Comparison of ENCODE assay signal across 12 mouse cellular contexts in genomic region chr7:112202843-112203242, GRCm38 (mm10). TPM values are rescaled to one million over a fixed set of nuclear protein-coding genes. Genes with fewer than 3 reads are reported as not detected.
DNase-seq lines count a peak whose midpoint lies in the region; ATAC-seq and TF ChIP-seq lines count a peak whose summit lies in the region.
"Had no signal": no experiment of that assay in that cellular context is flagged by ENCODE, and none has a peak within 500 bp of the region (broad histone marks: within the 10 kb centered on the region; RNA-seq: fewer than 3 reads in every experiment).

No protein-coding gene starts in this region.

- H3K4me2 ChIP-seq in heart, embryonic 11.5 days = no peak overlapping the region
- no peak overlapping the region for H3K4me2 ChIP-seq in neural tube, embryonic 15.5 days
- H3K4me2 ChIP-seq: liver, embryonic 13.5 days; midbrain, embryonic 13.5 days had no signal

- no peak overlapping the region for H3K4me3 ChIP-seq in heart, adult 2 months
- no peak overlapping the region for H3K4me3 ChIP-seq in heart, embryonic 11.5 days (ENCODE audit: low read depth, low read length)
- H3K4me3 ChIP-seq in neural tube, embryonic 15.5 days (replicated peaks) = no peak overlapping the region
- H3K4me3 ChIP-seq: liver, embryonic 13.5 days; midbrain, embryonic 13.5 days had no signal

- H3K4me1 ChIP-seq in heart, adult 2 months (ENCODE audit: control insufficient read depth, insufficient read depth, low read length) = peaks cover 20% of the 10 kb centered on the region
- peaks cover 16% of the 10 kb centered on the region for H3K4me1 ChIP-seq in heart, embryonic 11.5 days (ENCODE audit: control insufficient read depth, insufficient read depth, low read length)
- H3K4me1 ChIP-seq in neural tube, embryonic 15.5 days = peaks cover 9% of the 10 kb centered on the region; the same call in 1 of the 2 replicates
- H3K4me1 ChIP-seq: liver, embryonic 13.5 days; midbrain, embryonic 13.5 days had no signal

- TF ChIP-seq POLR2A in heart, adult 2 months (IDR thresholded peaks at IDR 0.05; ENCODE audit: insufficient read depth, low read depth, low read length) = no peak

- no peaks in the 10 kb centered on the region for H3K9me3 ChIP-seq in heart, embryonic 11.5 days (replicated peaks; ENCODE audit: control insufficient read depth, low read length)
- no peaks in the 10 kb centered on the region for H3K9me3 ChIP-seq in neural tube, embryonic 15.5 days (replicated peaks)
- H3K9me3 ChIP-seq: liver, embryonic 13.5 days; midbrain, embryonic 13.5 days had no signal

- no peak for TF ChIP-seq EP300 in heart, adult 2 months (IDR thresholded peaks at IDR 0.05; ENCODE audit: insufficient read depth, low read depth, low read length)

- no peaks in the 10 kb centered on the region; the same call in 1 of the 2 replicates for H3K36me3 ChIP-seq in heart, adult 2 months (ENCODE audit: control insufficient read depth, insufficient read depth, low read length)
- no peaks in the 10 kb centered on the region for H3K36me3 ChIP-seq in heart, embryonic 11.5 days (ENCODE audit: control insufficient read depth, insufficient read depth, low read length)
- H3K36me3 ChIP-seq in neural tube, embryonic 15.5 days = no peaks in the 10 kb centered on the region
- H3K36me3 ChIP-seq: liver, embryonic 13.5 days; midbrain, embryonic 13.5 days had no signal

- no peak for DNase-seq in heart, adult 2 months
- peak; percentile 71 for DNase-seq in right cerebral cortex, adult 18-20 months
- DNase-seq in right cerebral cortex, postnatal 10 days (ENCODE audit: low spot score in 2 of 2) = no peak
- peak; percentile 46 for DNase-seq in cerebellum, adult 8-10 months
- DNase-seq in spleen, postnatal 36 days (ENCODE audit: low spot score in 2 of 2) = no peak
- DNase-seq: liver, embryonic 13.5 days; retina, postnatal 1 day; thymus, postnatal 14 days had no signal

- no peaks in the 10 kb centered on the region for H3K79me2 ChIP-seq in heart, adult 2 months (replicated peaks; ENCODE audit: control insufficient read depth, insufficient read depth, low read length)

- ATAC-seq in heart, embryonic 11.5 days (replicated peaks; ENCODE audit: insufficient number of reproducible peaks, low FRiP score, low TSS enrichment) = no peak
- ATAC-seq in neural tube, embryonic 15.5 days (ENCODE audit: low FRiP score) = no peak
- ATAC-seq: midbrain, embryonic 13.5 days had no signal

- TF ChIP-seq CTCF in heart, adult 2 months (IDR thresholded peaks at IDR 0.05) = no peak

- WGBS in heart, adult 2 months = 62% methylated on average over 5 of the region's 5 CpGs
- WGBS in heart, embryonic 11.5 days (ENCODE audit: insufficient replicate concordance) = 69% methylated on average over 5 of the region's 5 CpGs
- 93% methylated on average over 5 of the region's 5 CpGs for WGBS in neural tube, embryonic 15.5 days

- H3K27ac ChIP-seq in heart, adult 2 months = peak overlapping the region; percentile 88
- no peak overlapping the region for H3K27ac ChIP-seq in heart, embryonic 11.5 days (ENCODE audit: low read depth, low read length)
- H3K27ac ChIP-seq in neural tube, embryonic 15.5 days (replicated peaks) = no peak overlapping the region
- H3K27ac ChIP-seq: kidney, postnatal 0 days; liver, embryonic 13.5 days; midbrain, embryonic 13.5 days had no signal

- no peaks in the 10 kb centered on the region for H3K27me3 ChIP-seq in heart, adult 2 months (ENCODE audit: control insufficient read depth, insufficient read depth, low read length)
- no peaks in the 10 kb centered on the region for H3K27me3 ChIP-seq in heart, embryonic 11.5 days (ENCODE audit: control insufficient read depth, insufficient read depth, low read length)
- H3K27me3 ChIP-seq in neural tube, embryonic 15.5 days (replicated peaks) = no peaks in the 10 kb centered on the region
- H3K27me3 ChIP-seq: liver, embryonic 13.5 days; midbrain, embryonic 13.5 days had no signal

- no peak overlapping the region for H3K9ac ChIP-seq in heart, adult 2 months (ENCODE audit: low read depth, low read length)
- H3K9ac ChIP-seq in heart, embryonic 11.5 days (ENCODE audit: low read depth, low read length) = no peak overlapping the region
- H3K9ac ChIP-seq in neural tube, embryonic 15.5 days (replicated peaks) = no peak overlapping the region
- H3K9ac ChIP-seq: liver, embryonic 13.5 days; midbrain, embryonic 13.5 days had no signal

- intact Hi-C loops in heart, adult 2 months (cut with DNase I) = loop anchor here (2.0 kb wide), 1 partner anchor 20 kb away; no protein-coding TSS in a partner anchor

RNA-seq across cellular contexts. Expression of gene Mical2, which starts 22.8 kb away (rescaled TPM):
- 10 to 100 TPM; 87.7 to 89.1 TPM for total RNA-seq in heart, adult 2 months (2021)
- polyA plus RNA-seq in heart, adult 2 months (2012; rRNA removed) = 44.8 and 53.7 TPM in 2 replicates
- 117 and 132 TPM in 2 replicates for polyA plus RNA-seq in heart, embryonic 11.5 days (2014; fragmentation: Nextera tagmentation; extraction: Ambion mirVana)
- 3.9 and 6.2 TPM in 2 replicates for polyA plus RNA-seq in neural tube, embryonic 15.5 days (2015; fragmentation: Nextera tagmentation; extraction: Ambion mirVana)

RNA-seq across cellular contexts. Expression of gene Dkk3, which starts 44.0 kb away (rescaled TPM):
- 10 to 100 TPM; 45.1 to 45.7 TPM for total RNA-seq in heart, adult 2 months (2021)
- polyA plus RNA-seq in heart, adult 2 months (2012; rRNA removed) = 48.3 and 52.1 TPM in 2 replicates
- 72.4 and 97.5 TPM in 2 replicates for polyA plus RNA-seq in heart, embryonic 11.5 days (2014; fragmentation: Nextera tagmentation; extraction: Ambion mirVana)
- 28.9 and 32.9 TPM in 2 replicates for polyA plus RNA-seq in neural tube, embryonic 15.5 days (2015; fragmentation: Nextera tagmentation; extraction: Ambion mirVana)

Comparison
In these comparisons a context has a peak if more than half of its experiments do, and no peak if none do; other contexts are left out.
1. DNase-seq: peak in right cerebral cortex, adult 18-20 months (single experiment) and cerebellum, adult 8-10 months (single experiment); none in heart, adult 2 months (0 of 2), right cerebral cortex, postnatal 10 days (0 of 2) and spleen, postnatal 36 days (0 of 2).